Mouse (Mus musculus): ENCODE measurements around the gene Fbxl7.

Fbxl7 gene

DNA sequence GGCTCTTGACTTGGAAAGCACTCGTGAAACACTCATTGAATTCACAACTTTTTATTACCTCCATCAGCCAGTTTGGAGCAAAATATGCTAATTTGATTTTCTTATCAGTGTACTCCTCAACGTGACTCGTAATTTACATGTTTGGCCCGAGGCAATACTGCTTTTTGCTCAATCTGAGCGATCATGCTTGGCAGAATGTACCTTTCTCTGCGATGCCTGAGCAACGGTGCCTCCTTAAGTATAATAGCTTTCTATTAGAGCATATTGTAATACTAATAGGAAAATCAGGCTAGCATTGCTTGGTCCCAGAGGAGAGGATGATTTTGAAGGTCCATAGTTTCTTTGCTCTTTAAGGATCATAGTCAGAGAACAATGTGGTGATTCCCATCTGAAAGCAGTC is 207.7 kb downstream of the Fbxl7 start:
- no peak for DNase-seq

DNA sequence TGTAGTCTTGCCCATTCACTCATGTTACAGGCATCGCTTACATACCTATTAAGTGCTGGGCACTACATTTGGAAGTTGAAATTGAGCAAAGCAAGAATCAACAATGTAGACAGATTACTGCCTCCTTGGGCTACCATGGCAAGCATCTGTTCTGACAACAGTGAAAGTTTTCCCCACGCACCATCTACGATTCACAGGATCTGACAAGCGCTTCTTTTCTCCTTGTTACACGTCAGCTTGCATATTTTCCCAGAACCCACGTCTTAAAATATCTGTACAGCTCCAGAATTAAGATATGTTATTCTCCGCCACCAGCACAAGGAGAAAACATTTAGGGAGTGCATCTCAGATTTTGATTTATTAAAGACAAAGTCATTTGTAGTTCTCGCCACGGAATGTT is 213.1 kb downstream of the Fbxl7 start:
- DNase-seq: no peak

DNA sequence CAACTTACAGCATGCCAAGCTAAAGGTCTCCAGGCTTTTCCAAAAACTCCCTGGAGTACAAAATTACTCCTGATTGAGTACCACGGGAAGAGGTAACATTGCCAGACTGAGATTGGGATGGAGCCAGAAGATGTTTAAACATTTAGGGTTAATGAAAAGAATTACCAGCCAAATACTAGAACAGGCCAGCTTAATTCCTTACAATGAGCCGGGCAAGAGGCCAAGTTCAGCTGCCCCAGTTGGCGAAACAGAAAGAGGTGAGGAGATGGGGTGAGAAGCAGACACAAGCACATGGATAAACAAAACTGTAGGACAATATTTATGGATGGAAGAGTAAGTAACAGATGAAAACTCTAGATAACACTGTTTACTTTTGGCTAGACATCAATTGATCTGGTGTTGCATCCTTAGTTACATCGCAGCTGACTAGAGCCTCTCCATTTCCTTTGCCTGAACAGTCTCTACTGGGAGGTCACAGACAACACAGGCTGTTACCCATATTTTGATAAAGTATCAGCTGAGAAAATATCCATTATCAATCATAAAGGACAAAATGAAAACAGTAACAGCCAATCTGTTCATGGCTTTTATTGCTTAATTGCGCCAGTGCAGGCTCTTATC is 222.0 kb downstream of the Fbxl7 start:
- DNase-seq: peak; percentile 17

DNA sequence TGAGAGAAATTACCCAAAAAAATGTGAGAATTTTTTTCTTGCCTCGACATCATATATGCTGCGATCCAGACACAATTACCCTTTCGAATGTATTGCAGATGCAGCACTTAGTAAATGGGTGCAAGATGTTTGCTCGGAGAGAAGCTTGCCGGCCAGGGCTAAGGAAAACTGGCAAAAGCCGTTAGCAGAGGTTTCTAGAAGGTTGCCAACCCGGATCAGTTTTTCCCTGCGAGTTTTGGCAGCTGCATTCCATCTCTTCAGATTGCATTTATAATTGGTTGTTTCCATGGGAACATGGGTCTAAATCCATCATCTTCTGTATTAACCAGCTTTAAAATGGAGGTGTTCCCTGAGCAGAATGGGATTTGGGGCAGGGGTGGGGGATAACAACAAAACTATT is 240.4 kb downstream of the Fbxl7 start:
- DNase-seq: no peak

DNA sequence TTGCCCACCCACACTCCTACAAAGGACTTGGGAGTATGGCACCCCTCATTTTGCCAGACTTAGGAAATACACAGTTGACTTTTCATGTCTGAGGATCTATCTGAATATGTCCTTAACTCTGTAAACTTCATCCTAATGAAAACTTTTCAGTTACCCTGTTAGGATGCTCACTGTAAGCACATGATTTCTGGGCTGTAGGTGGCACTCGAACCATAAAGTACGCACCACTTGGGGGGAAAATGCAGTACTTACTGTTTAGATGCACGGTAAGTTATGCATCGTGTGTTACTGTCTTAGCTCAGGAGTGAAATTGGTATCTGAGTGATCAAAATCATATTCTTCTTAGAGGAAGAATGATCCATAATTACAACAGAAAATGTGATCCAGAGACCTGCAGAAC is 252.8 kb downstream of the Fbxl7 start:
- DNase-seq: no peak

DNA sequence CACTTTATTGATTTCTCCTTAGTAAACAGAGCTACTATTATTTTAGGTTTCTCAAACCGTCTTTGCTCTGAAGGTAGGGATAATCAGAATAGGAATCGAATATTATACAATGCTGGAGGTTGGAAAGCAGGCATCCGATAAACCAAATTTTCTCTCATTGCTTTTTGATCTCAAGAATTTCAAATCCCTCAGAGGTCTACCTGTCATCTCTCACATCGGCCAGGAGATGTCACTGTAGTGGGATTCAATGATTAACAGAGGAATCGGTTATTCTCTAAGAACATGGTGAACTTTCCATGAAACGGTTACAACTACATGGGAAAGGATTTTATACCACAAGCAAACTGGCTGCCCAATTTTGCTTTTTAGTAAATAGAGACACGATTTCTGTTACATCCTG is 255.7 kb downstream of the Fbxl7 start:
- DNase-seq: no peak

DNA sequence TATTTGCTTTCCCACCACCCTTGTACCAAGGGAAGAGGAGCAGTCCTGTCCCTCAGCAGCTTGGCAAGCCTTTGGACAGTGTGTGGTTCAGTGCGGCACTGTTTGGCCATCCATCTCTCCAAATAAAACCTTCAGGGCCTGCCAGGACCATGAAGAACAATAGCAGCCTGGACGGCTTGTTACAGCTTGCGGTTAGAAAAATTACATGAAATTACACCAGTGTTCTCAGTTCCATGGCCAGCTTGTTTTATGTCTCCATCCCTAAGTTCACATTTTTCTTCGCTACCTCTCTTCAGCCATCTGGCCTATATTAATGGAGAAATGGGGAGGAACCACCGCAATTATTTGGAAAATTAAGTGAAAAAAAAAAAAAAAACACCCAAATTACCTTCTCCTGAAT is 259.8 kb downstream of the Fbxl7 start:
- DNase-seq: no peak

DNA sequence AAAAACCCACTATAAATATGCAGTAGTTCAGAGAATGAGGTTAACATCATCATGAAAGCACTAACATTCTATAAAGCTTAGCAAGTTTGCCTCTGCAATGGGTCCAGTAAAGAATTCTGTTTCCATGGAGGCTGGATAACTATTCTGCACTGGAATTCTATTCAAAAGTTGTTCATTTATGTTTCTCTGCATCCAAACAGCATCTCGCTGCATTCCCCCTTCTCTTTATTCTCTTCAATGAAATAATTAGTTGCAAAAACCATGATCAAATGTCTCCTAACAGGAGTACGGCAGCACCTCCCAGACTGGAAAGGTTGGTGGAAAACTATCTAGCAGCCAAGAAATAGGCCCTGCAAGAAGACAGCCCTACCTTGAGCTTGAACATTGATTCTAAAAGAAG is 267.2 kb downstream of the Fbxl7 start:
- DNase-seq: no peak

DNA sequence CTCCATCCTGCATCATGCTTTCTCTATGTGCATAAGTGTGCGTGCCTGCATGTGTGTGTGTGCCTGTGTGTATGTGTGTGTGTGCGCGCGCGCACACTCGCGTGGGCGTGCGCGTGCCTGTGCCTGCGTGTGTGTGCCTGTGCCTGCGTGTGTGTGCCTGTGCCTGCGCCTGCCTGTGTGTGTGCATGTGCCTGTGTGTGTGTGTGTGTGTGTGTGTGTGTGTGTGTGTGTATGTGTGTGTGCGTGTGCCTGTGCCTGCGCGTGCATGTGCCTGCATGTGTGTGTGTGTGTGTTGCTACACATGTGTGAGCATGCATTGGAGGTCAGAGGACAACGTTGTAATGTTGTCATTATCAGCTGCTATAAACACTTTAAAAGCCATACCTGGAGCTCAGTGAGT is 272.1 kb downstream of the Fbxl7 start:
- DNase-seq: no peak

DNA sequence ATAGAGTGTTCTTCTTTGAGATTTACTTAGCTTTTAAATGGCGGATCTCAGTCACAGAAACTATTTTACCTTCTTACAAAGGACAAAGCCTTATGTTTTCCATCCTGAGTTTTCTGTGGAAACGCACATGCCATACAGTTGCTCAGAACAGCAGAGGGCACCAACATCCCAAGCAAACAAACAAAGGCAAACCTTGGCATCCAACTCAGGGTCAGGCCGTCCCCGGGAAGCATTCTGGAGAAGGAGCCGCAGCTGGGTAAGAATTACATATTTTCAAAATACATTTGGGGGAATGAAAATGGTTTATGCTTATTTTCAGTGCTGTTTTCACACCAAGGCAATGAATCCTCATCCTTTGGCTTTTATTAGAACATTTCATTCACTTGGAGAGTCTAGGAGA is 275.1 kb downstream of the Fbxl7 start:
- DNase-seq: peak; percentile 19

DNA sequence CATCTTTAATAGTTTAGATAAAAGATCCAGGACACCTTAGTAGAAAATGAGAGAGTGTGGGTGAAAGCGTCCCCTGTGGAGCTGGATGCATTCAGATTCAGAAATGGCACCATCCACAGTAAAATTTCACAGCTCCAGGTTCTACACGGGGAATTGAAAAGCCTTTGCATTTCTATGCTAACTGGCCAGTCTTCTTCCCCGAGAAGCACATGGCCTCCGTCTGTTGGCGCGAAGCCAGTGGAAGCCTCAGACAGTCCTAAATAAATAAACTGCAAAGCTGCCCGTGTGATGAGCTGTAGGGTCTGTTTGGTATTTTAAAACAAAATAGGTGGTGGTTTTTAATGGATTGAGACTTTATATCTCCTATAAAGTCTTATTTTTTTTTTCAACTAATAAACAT is 276.2 kb downstream of the Fbxl7 start:
- DNase-seq: no peak

DNA sequence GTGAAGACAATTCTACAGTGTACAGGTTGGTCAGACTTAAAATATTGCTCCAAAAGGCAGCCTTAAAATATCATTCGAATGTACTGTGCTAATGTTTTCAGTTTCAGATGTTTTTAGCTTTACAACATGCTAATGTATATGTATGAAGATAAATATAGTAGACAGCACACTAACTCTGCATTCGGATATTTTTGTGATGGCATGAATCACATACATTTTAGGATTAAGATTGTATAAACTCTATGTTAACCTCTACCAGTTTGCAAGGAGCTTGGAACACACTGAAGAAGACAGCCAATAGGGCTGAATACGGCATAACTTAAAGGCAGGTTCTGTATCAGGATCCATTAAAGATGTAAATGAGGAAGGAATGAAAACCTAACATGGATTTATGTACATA is 299.1 kb downstream of the Fbxl7 start:
- no peak for DNase-seq

DNA sequence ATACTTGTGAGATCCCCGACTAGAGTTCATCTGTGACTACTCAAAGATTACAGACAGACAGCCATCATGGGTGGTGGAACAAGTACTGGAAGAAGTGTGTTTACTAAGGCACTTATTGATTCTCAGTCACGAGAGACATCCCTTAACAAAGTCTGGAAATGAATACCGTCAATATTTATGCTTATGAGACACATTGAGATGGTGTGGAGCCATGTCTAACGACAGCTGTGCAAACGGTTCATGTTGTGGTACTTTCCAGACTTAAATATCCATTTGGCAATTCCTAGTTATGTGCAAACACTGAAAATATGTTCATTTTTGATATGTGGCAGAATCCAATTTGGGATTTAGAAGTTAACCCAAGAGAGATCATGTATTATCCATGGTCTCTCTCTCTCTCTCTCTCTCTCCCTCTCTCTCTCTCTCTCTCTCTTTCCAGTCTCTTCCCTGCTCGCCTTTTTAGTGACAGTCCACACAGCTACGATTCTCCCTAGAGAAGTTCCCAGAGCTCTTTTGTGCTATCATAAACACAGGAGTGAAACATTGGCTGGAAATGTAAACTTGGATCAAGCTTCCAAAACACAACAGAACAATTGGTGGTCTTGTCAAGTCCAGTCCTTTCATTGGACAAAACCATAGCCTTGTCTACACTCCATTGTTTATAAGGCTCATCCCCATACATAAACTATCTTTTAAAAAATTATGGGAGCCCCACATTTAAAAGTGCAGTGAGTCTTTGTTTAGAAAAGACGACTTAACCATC is 315.3 kb downstream of the Fbxl7 start:
- no peak for DNase-seq

DNA sequence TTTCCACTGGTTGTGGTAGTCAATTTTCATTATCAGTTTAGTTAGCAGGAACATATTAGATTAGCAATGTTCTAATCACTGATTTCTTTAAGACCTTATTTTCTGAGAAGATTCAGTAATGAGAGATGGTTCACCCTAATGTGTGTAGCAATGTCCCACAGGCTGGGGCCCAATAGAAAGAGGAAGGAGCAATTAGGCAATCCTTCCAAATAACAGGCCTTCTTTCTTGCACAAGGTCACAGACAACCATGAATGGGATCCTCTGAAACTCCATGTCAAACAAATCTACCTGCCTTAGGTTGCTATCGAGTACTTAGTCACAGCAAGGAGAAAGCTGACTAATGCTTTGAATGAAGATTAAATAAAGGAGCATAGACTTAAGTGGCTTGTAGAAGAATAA is 316.9 kb downstream of the Fbxl7 start:
- no peak for DNase-seq

DNA sequence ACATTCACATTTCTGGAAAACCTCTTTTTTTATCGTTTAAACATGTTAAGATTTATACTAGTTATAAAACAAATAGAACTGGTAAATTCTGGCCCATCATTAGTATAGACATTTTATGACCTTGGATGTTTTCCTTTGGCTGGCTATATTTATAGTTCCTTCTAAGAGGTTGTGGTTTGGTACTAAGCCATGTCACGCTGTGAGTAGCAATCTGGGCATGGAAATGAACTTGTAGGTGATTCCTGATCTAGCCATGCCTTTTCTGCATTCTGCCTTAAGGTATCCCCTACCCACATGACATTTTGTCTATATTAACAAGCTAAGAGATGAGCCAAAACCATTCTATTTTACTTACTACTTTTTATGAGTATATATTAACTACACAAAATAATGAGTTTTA is 329.3 kb downstream of the Fbxl7 start:
- peak; percentile 5 for DNase-seq

DNA sequence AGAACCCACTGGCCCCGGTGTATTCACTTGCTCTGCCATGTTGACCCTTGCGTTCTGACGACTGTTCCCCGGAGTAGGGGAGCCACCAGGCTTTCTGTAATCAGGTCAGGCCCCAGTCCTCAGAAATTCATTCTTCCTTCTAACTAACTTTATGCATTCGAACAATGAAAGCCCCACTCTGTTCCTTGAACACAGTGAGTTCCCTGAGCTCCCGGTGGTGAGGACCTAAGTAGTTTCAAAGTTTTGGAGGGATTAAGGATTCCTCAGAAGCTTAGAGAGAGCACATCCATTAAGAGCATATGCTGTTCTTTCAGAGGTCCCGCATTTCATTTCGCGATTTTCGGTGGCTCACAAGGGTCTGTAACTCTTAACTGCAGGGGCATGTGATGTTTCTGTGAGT is 341.8 kb downstream of the Fbxl7 start:
- no peak for DNase-seq

DNA sequence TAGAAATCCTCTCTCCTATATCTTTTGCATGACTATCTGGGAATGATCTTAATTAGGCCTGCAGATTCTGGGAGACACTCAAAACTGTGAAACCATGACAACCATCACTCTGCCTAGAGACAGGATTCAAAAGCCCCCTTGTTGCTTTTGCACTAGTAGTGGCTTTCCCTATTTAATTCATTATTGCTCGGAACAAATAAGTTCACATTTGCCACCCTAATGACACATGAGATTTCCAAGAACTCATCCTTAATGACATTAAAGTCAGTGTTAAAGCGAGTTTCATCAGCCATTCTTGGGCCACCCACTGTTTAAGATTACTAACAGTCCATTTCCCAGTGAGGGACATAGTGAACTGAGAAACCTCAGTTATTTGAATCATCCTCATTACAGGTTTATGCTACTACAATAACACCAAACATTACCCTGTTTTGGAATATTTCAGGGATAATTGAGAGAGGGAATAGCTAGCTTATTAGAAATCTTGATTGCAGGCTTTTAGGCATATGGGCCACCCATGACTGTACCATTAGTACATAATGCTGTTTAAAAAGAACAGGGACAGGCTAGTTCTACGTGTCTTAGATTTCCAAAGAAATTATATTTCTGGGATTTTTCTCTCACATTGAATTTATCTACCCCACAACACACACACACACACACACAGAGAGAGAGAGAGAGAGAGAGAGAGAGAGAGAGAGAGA is 361.2 kb downstream of the Fbxl7 start:
- no peak for DNase-seq

DNA sequence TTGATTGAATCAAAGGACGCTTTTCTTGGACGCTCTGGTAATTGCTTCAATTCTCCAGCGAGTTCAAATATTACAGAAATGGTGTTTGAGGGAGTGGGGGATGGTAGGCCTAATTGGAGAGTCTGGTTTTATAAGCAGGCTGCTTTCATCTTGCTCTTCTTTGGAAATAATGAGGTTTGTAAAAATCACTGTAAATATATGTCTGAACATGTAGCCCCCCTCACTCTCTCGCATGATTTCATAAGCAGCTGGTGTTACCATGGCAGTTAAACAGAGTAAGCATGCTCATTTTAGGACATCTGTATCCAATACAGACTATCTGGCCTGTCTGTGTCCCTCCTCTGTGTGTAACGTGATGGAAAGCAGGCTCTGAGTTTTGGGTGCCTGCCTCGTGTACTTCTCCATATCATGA is 376.2 kb downstream of the Fbxl7 start:
- no peak for DNase-seq

DNA sequence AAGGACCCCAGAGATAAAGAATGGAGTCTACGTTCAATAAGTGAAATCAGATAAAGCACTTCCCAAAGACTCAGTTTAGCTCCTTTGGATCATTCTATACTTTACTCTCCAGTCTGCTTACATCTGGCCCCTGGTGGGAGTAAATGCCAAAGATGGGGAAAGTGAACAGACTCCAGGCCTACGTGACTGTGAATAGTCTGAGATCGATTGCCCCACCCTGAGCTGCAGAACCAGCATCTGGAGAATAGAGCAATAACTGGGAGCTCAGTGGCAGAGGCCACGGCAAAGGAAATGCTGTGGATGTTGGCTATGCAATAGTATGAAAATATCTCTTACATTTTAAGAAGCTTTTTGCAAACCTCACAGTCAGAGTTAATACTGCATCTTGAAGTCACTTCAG is 394.4 kb downstream of the Fbxl7 start:
- DNase-seq: no peak
